Mouse (Mus musculus): ENCODE measurements around the gene Dis3l2. TPM values are rescaled to one million over a fixed set of nuclear protein-coding genes. Genes with fewer than 3 reads are reported as not detected.

The Dis3l2 gene
- polyA plus RNA-seq, 1 experiment from 2014 or later: 23.5 TPM

DNA sequence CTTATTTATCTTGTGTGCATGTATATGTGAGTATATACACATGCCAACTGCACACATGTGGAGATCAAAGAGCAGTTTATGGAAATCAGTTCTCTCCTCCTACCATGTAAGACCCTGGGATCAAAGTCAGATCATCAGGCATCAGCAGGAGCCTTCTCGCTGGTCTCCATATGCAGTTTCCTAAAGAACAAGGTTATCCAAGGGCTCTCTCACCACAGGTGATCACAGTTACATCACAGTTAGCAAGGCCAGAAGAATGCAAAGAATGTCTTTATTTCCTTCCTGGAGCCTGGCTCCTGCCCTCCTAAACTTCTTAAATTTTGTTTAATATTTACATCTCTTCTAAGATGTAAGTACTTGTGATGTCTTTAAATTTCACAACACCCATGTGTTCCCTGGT is 304.6 kb downstream of the Dis3l2 start:
- no peak for DNase-seq (ENCODE audit: low spot score)

DNA sequence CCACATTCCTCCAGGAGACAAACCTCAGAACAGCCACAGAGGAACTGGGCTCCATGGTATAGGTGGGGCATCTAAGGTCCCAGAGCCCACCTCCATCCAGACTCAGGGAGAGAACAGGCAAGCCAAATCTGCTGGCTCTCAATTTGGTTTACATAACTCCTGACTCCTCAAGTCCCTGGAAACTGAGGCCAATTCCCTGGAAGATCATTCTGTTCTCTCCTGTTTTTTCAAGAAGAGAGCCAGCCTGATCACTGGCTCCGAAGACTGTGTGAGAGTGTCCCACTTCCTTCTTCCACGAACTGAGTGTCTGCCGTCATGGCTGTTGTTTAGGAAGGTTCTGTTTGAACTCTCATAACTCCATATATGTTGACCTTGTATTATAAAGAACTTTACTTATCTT is 305.5 kb downstream of the Dis3l2 start:
- no peak for DNase-seq (ENCODE audit: low spot score)

DNA sequence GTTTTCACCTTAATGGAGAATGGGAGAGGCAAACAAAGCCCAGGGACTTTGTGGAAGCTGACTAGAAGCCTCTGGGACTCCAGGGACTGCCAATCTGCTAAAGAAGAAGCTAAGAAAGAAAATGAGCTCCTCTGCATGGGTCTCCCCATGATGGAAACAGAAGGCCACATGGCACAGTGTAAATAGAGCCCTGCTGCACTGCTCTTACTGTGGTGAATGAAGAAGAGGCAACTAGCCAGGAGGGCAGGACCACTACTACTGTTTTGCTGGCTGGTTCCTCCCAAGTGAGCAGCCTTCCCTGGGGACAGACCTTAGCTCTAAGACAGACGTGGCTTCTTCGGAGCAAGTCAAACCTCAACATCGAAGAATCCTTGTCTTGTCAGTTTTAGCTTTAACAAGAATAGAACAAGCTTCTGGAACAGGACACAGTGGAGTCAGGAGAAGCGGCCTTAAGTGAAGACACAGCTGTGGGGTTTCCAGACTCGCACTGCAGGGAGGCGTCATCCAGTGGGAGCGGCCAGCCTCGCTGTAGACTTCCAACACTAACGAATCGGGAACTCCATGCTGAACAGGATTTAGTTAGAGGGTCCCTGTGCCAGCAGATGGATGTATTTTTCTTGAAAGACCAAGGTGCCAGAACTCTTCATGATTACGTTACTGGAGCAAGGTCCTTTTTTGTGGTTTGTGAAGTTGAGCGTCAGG is 307.2 kb downstream of the Dis3l2 start:
- DNase-seq (ENCODE audit: low spot score): no peak

DNA sequence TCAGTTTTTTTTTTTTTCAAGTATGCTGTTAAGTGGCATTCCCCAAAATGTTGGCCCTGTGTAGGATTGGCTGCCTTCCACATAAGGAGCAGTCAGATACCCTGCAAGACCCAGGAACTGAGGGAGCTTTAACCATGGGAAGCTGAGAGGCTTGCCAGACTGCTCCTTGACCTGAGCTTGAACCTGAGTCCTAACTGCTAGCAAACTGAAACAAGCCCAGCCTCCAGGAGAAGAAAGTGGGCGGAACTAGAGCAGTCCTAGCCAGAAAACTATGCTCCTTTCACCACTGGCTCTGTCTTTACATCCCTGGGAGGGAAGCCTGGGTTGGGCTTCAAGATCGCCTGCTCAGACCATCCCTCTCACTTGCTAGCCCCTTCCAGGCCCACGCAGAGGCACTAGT is 308.1 kb downstream of the Dis3l2 start:
- no peak for DNase-seq (ENCODE audit: low spot score)

DNA sequence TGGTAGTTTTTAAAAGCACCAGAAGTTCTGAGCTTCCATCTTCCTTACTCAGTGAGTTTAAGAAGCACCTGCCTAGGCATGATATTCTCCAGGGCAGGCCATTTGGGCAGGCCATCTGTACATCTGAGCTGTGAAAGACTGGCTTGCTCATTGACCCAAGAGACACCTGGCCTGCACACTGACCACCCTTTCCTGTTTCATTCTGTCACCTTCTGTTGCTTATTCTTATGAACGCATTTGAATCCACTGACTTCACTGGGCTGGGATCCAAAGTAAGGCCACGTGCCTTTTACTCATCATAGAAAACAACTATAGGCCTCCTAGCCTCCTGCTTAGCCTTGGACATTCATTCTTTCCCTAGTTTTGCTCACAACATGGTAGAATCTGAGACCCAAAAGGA is 309.0 kb downstream of the Dis3l2 start:
- no peak for DNase-seq (ENCODE audit: low spot score)

DNA sequence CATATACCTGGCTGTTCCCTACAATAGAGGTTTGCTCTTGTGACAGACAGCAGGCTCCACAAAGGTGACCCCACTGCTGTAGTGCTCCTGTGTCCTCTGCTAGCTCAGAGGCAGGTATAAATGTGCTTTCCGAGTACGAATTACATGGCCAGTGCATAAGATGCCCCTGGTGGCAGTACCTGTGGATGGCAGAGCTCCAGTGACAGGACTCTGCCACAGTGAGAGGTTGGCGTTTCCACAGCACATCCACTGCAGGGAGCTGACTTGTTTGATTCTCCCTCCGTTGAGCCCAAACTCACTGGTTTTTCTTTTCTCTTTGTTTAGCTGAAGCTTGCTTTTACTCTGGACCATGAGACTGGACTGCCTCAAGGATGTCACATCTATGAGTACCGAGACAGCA is 317.1 kb downstream of the Dis3l2 start:
- DNase-seq (ENCODE audit: low spot score): no peak

DNA sequence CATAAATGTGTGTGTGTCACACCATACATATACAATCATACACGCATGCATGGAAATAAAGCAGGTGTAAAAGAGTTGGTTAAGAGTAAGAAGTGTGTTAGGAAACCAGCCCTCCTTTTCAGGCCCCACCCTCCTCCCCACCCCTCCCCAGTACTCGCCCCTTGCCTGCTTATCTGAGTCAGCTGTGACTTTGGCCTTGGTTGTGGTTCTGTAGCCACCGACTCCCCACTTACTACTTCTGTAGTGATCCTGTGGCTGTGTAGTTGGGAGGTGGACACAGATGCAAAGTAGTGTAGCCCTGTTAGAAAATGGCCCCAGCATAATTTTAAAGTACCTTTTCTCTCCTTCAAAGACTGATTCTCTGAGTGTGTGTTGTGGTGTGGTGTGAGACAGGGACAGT is 318.0 kb downstream of the Dis3l2 start:
- DNase-seq (ENCODE audit: low spot score): no peak

DNA sequence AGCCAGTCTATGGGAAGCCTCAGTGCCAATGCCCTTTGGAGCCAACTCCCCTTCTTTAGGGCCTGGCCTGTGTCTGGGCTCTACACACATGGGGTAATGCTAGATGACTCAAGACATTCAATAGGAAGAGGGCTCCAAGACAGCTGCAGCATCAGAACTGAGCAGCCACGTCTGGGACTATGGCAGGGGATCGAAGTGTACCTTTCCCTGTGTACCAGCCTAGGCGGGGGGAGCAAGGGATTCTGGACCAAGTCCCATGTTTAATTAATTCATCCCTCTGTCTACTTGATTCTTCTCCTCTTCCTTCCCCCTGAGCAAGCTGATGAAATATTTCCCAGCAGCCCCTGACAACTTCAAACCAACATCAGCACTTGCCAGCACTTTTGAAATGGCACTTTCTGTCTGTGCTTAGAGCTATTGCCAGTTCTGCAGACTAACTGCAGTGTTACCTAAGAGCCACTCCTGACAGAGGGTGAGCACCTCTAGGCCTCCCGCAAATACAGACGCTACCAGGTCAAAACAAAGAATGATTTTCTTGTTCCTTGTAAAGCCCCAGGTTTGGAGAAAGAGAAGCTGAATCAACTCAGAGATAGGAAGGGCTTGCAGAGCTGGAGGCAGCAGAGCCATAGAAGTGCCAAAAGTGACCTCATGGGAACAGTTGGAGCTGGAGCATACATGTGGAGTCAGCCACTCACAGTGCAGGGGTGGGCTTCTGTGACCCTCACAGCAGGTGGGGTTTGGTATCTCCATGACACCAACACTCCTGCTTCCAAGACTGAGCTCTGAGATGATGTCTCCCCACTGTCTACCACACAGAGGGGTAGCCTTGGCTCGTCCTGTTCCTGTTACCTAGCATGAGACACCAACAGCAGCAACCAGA is 319.9 kb downstream of the Dis3l2 start:
- no peak for DNase-seq (ENCODE audit: low spot score)

DNA sequence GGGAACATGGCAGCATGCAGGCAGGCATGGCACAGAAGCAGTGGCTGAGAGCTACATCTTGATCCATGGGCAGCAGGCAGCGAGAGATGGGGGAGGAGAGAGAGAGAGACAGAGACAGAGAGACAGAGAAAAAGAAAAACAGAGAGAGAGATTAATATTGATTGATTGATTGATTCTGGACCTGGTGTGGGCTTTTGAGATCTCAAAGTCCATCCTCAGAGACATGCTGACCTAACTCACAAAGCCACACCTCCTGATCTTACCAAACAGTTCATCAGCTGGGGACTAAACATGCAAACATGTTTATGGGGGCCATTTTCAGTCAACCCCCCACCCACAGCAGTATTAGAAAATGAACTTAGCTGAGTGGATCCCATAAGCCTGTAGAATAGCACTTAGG is 321.4 kb downstream of the Dis3l2 start:
- DNase-seq (ENCODE audit: low spot score): no peak

DNA sequence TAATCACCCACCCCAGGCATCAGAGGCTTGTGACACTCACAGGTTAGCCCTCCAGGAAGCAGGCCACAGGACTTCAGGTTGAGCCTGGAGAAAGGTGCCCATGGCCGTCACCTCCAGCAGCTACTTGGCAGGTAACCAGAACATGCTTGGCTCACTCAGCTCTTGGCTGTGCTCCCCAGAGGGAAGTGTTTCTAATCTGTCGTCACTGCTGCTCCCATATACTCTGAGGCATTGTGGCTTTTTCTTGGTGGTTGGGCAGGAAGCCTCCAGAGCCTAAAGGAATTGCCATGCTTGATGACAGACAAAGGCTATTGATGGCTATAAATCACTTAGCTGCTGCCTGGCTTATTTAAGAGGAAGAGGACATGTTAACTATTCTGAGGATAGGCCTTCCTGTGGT is 325.2 kb downstream of the Dis3l2 start:
- no peak for DNase-seq (ENCODE audit: low spot score)

DNA sequence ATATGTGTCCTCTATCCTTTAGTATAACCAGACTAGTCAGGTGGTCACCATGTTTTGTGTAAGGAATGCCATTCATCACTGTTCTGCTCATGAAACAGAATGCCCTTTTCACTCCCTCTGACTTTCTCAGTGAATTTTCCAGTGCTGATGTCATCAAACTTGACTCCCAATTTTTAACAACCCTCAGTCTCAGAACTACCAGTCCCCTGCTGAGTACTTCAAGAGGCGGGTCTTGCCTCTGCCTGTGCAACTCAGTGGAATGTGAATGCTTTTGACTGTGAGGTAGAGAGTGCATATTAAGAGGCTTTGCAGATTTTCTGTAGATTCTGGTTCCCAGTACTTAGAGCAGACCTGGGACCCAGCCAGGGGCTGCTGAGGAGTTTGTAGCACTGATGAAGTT is 327.0 kb downstream of the Dis3l2 start:
- DNase-seq (ENCODE audit: low spot score): no peak

DNA sequence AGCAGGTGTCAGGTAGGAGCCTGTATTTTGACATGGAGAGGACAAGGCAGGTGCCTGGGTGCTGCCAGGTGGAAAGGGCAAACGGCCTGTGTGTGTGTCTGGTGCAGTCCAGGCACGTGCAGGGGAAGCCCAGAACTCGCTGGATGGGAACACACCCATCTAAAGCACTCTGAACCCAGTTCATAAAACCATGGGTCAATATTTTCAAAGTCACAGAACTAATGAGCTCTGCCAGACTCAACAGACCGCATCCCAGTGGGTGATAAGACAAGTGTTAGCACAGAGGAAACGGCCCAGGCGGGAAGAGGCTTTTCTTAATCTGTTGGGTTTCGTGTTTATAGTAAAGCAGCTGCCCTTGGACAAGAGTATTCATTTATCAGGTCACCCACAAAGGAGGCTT is 328.9 kb downstream of the Dis3l2 start:
- DNase-seq (ENCODE audit: low spot score): no peak

DNA sequence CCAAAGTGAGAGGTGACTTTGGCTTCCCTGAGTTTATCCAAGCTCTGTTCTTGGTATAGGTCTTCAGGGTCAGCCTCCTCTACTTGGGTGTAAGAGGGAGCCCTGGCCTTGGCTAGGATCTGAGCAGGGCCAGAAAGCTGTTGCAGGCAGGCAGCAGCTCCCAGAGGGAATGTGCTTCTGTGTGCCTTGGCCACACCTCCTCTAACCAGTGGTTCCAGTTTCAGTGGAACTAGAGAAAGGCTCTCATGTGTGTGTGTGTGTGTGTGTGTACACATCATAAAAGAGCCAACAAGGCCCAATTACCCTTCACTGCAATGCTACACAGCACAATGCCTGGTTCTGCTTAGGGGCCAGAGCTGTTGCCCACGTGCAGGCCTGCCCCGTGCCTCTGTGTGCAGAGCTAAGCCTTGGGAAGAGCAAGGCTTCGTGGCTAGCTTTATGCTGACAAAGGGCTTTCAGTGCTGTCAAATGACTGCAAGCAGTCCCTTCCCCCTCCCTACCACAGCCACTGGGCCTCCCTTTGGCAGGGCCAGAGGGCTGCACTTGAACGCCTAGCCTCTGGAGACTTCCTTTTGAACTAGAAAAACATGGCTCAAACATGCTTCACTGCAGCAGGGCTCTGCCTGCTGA is 332.0 kb downstream of the Dis3l2 start:
- DNase-seq (ENCODE audit: low spot score): no peak

DNA sequence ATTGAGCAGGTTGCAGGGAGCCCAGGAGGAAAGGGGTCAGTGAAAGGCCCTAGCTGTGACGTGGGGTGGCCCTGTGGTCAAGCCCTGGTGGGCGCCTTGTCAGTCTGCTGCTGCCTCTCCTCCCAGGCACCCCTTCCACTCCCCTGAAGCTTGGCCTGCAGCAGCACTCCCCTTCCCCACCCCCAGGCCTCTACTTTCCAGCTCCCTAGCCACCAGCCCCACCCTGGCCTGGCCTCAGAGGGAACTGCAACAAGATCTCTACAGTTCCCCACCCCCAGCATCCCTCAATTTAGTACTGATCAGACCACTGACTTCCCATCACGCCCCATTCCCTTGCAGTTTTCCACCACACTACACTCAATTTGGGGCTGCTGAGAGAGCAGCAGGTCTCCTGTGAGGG is 332.7 kb downstream of the Dis3l2 start:
- DNase-seq (ENCODE audit: low spot score): no peak

DNA sequence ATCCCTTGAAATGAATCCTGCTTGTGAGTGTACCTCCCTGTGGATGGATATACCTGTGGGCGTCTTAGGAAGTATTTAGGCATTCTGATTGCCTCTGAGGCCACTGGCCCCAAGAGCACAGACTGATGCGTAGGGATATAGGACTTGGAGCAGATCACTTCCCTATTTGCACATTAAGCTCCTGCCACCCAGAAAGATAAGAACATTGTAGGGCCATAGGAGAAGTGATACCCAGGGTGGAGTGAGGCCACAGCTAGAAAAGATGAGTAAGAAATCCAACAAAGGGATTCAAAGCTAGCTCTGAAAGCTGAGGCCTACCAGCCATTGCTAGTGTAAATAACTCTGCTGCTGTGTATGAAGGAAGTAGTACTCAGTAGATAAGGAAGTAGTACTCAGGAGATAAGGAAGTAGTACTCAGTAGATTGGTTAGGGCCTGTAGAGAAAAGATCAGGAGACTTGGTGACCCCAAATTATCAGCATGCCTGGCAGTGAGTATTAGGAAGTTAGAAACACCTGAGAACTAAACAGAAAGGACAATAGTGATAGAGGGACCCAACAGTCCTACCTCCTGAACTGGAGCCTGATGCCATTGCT is 335.0 kb downstream of the Dis3l2 start:
- no peak for DNase-seq (ENCODE audit: low spot score)

DNA sequence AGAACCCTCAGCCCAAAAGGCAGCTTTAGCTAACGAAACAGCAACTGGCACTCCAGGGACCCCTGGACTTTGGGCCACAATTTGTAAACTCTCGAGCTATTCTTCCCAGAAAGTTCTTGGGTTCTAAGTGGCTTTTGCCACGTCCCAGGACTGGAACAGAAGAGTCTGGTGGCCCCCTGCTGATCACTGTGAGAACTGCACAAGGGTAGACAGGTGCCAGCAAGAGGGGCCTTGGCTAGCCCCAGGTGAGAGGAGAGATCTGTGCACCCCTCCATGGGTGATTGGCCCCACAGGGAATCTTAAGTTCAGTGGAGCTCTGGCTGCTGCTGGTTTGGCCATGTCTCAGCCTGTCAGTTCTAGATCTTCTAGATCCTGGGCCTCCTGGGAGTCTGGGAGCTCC is 337.5 kb downstream of the Dis3l2 start:
- DNase-seq (ENCODE audit: low spot score): peak; percentile 62

DNA sequence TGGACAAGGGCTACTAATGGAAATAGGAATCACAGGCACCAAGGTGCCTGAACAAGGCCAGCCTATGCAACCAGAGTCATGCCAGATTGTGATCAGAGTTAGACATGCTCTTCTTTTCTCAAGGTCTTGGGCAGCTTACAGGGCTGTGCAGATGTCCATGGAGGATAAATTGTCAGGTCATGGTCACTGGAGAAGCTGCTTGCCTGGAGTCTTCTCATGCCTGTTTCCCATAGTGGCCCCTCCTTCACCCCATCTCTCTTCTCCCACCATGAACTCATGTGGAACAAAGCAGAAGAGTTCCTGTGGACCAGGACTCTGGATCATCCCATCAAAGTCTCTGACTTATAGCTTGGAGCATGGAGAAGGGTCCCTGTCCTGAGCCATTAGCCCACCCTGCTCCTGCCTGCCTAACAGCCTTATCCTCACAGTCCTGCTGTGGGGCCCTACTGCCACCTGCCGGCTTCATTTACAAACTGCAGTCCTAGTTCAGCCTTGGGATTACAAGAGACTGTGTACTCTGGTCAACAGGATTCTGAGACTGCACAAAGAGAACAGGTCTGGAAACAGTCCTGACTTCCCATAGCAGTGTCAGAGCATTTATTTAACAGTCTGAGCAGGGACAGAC is 338.3 kb downstream of the Dis3l2 start:
- peak; percentile 62 for DNase-seq (ENCODE audit: low spot score)

DNA sequence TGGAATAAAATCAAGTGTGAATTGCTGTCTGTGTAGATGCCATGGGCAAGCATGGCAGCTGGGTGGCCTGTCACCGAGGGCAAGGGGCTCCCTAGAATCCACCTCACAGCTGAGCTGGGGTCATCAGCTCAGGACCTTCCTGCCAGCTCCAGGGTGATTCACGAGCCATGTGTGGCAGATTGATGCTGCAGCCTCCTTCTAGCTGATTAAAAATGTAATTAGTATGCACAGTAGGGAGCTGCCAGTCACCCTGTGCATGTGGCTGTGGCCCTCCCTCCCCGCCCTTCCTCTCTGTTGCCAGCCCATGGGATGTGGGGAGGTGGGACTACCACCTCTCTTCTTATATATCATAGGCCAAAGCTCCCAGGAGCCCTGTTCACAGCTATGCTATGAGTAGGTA is 346.5 kb downstream of the Dis3l2 start:
- DNase-seq (ENCODE audit: low spot score): no peak

DNA sequence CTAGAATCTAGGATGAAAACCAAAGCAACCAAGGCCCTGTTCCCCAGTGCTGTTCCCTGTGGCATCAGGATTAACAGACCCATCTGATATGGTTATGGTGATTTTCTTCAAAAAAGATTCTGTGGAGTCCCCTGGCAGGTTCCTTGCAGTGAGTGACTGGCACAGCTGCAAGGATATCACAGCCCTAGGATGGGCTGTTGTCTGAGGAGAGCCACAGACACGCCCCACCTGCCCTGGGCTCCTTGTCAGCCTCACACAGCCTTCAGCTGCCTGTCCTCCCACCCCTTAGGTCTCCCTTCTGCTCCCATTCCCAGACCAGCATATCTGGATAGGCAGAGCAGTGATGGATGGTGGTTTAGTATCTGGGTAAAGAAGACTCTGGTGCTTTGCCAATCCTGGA is 347.1 kb downstream of the Dis3l2 start:
- DNase-seq (ENCODE audit: low spot score): no peak

DNA sequence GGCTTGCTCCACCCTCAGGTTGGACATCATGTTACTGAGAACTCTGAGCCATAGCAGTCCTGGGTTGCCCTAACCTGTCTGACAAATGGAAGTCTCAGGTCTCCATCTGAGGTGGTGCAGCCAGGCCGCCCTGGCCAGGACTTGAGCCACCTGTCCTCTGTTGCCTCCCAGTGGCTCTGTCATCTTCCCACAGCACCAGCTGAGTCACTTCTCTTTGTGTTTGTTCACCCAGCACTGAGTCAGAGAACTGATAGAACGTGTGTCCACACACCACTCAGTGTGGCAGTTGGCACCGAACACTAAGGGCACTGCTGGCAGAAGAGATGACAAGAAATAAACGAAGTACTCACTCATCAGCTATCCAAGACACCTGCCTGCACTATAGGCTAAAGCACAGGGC is 347.8 kb downstream of the Dis3l2 start:
- DNase-seq (ENCODE audit: low spot score): no peak

DNA sequence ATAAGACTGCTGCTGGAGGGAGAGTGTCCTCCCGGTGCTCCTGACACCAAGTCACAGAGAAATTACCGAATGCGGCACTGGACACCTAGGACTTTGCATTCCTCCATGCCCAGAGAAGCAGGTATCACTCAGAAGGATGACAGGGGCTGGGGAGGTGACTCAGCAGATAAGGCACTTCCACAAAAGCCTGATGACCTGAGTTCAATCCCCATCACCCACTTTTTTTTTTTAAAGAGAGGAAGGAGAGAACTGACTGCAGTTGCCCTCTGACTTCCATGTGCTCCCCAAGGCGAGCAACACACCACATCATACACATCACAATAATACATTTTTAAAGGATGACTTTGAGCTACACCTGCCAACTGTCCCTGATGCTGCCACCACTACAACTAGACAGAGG is 353.5 kb downstream of the Dis3l2 start:
- no peak for DNase-seq (ENCODE audit: low spot score)
